Mouse (Mus musculus): ENCODE measurements at regions not wholly inside any gene's neighbourhood (a gene's known extent, or its start where the extent isn't known, plus 50 kb on each side); places are given as distances from the start of the nearest gene placed in this dataset.

GRCm38 (mm10) chr8:89406688-89407087, 362.7 kb upstream of the Sall1 start:
- no peak overlapping the region for H3K27ac ChIP-seq (ENCODE audit: insufficient read depth, low read length)
- no peaks in the 10 kb centered on the region for H3K4me1 ChIP-seq (ENCODE audit: control insufficient read depth, insufficient read depth, low read length)
- no peak overlapping the region for H3K4me3 ChIP-seq (ENCODE audit: insufficient read depth, low read length)
- TF ChIP-seq CTCF (IDR thresholded peaks at IDR 0.05; ENCODE audit: borderline replicate concordance, insufficient read depth, low read length) (no peak), POLR2A (IDR thresholded peaks at IDR 0.05; ENCODE audit: low read depth, low read length) (no peak)

DNA sequence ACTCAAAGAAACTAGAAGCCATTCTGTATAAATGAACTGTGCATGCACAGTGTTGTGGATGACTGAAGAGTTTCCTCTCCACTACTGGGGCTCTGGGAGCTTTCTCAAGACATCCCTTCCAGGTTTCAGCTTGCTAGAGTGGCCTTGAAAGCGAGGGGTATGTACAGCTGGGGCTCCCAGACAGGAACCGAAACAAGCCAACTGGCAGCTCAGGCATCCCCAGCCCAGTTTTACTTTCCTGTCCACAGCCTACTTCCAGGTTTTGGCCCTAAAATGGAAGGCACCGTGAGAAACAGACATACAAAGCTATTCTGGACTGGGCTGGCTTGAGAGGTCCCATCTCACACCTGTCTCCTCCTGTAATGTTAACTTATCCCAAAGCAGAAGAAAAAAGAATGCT, 360.3 kb upstream of the Sall1 start:
- TF ChIP-seq CTCF (IDR thresholded peaks at IDR 0.05; ENCODE audit: borderline replicate concordance, insufficient read depth, low read length) = no peak
- TF ChIP-seq POLR2A (IDR thresholded peaks at IDR 0.05; ENCODE audit: low read depth, low read length) = no peak
- Histone ChIP-seq H3K4me1 (ENCODE audit: control insufficient read depth, insufficient read depth, low read length) (no peaks in the 10 kb centered on the region), H3K27ac (ENCODE audit: insufficient read depth, low read length) (no peak overlapping the region), H3K4me3 (ENCODE audit: insufficient read depth, low read length) (no peak overlapping the region)

DNA sequence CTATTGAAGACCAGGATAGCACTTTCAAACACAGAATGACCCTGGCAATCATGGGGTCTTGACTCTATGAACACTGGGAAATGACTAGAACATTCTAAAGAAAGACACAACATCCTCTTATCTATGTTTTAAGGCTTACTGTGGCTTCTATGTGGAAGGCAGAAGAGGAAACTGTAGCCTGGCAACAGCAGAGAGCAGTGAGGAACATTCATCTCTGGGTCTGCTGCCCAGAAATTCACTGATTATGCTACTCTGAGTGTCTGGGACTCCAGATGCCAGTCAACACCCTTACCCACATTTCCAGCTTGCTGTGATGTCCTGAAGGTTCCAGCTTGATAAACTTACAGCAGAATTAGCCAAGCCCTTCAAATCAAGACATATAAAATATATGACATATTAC, 352.7 kb upstream of the Sall1 start:
- no peak overlapping the region for H3K4me3 ChIP-seq (ENCODE audit: insufficient read depth, low read length)
- TF ChIP-seq POLR2A (IDR thresholded peaks at IDR 0.05; ENCODE audit: low read depth, low read length) (no peak), CTCF (IDR thresholded peaks at IDR 0.05; ENCODE audit: borderline replicate concordance, insufficient read depth, low read length) (no peak)
- no peaks in the 10 kb centered on the region for H3K4me1 ChIP-seq (ENCODE audit: control insufficient read depth, insufficient read depth, low read length)
- no peak overlapping the region for H3K27ac ChIP-seq (ENCODE audit: insufficient read depth, low read length)

DNA sequence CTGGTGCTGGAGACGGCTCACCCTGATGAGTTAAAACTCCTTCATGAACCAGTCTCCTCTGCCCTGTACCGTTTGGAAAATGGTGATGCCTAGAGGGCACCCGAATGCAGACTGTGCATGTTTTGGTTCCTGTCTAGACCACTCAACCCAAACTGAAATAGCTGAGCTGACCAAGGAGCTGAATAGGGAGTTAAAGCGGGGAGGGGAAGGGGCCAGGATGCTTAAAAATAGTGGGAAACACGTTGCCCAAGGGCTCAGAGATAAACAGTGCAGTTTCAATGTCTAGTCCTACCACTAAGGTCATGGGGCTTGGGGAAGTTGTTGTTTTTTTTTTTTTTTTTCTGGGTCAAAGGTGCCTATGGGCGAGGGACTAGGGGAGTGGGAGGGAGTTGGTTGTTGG, 348.8 kb upstream of the Sall1 start:
- H3K4me3 ChIP-seq (ENCODE audit: insufficient read depth, low read length) = no peak overlapping the region
- H3K4me1 ChIP-seq (ENCODE audit: control insufficient read depth, insufficient read depth, low read length) = no peaks in the 10 kb centered on the region
- no peak overlapping the region for H3K27ac ChIP-seq (ENCODE audit: insufficient read depth, low read length)
- no peak for TF ChIP-seq CTCF (IDR thresholded peaks at IDR 0.05; ENCODE audit: borderline replicate concordance, insufficient read depth, low read length)

GRCm38 (mm10) chr8:89388761-89389160, 344.8 kb upstream of the Sall1 start:
- TF ChIP-seq POLR2A (IDR thresholded peaks at IDR 0.05; ENCODE audit: low read depth, low read length) (no peak), CTCF (IDR thresholded peaks at IDR 0.05; ENCODE audit: borderline replicate concordance, insufficient read depth, low read length) (no peak)
- Histone ChIP-seq H3K4me1 (ENCODE audit: control insufficient read depth, insufficient read depth, low read length) (no peaks in the 10 kb centered on the region), H3K27ac (ENCODE audit: insufficient read depth, low read length) (no peak overlapping the region), H3K4me3 (ENCODE audit: insufficient read depth, low read length) (no peak overlapping the region)

DNA sequence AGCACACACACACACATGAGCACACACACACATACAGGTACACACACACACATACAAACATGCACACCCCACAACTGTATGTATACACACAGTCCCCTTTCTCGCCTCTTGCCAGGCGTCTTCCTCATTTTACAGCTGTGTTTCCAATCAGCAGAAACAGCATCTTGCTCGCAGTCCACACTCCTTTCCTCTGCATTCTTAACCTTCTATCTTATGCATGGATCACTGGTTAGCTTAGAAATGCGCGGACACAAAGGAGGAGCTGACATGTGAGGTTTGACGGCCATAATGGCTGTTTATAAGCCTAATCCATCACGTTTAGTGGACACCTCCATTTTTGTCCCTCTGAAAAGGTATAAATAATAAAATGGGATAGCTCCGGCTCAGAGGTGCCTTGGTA, 343.3 kb upstream of the Sall1 start:
- H3K4me1 ChIP-seq (ENCODE audit: control insufficient read depth, insufficient read depth, low read length) = no peaks in the 10 kb centered on the region

DNA sequence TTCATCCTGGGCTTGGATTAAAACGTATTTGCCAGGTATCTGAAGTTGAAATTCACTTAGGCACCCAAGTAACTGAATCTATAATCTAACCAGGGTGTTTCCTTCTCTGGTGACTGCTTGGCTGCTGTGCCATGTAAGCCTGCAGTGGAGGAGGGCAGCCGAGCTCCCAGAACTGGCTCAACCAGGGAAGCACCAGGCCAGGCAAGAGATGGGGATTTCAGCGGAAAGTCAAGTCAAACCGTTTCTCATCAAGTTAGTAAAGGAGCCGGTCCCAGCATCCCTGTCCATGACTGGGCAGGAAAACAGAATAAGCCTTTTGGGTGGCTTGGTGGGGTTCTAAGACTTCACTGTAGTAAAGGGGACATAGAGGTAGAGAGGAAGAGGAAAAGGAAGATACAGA, 341.1 kb upstream of the Sall1 start:
- no peak overlapping the region for H3K27ac ChIP-seq (ENCODE audit: insufficient read depth, low read length)
- H3K4me1 ChIP-seq (ENCODE audit: control insufficient read depth, insufficient read depth, low read length) = no peaks in the 10 kb centered on the region
- no peak overlapping the region for H3K4me3 ChIP-seq (ENCODE audit: insufficient read depth, low read length)
- TF ChIP-seq CTCF (IDR thresholded peaks at IDR 0.05; ENCODE audit: borderline replicate concordance, insufficient read depth, low read length) (no peak), POLR2A (IDR thresholded peaks at IDR 0.05; ENCODE audit: low read depth, low read length) (no peak)

More for the DNA sequence above, 343.3 kb upstream of the Sall1 start:
- Histone ChIP-seq H3K4me3 (ENCODE audit: insufficient read depth, low read length) (no peak overlapping the region), H3K27ac (ENCODE audit: insufficient read depth, low read length) (no peak overlapping the region)
- TF ChIP-seq CTCF (IDR thresholded peaks at IDR 0.05; ENCODE audit: borderline replicate concordance, insufficient read depth, low read length) (no peak), POLR2A (IDR thresholded peaks at IDR 0.05; ENCODE audit: low read depth, low read length) (no peak)

- no peak overlapping the region for H3K27ac ChIP-seq (ENCODE audit: insufficient read depth, low read length)
Measured at GRCm38 (mm10) chr8:89383781-89384180, 339.8 kb upstream of the Sall1 start.

GRCm38 (mm10) chr8:89382538-89383380, 338.8 kb upstream of the Sall1 start:
- Histone ChIP-seq H3K4me1 (ENCODE audit: control insufficient read depth, insufficient read depth, low read length) (no peaks in the 10 kb centered on the region), H3K27ac (ENCODE audit: insufficient read depth, low read length) (no peak overlapping the region), H3K4me3 (ENCODE audit: insufficient read depth, low read length) (no peak overlapping the region)
- TF ChIP-seq POLR2A (IDR thresholded peaks at IDR 0.05; ENCODE audit: low read depth, low read length) = no peak
- no peak for TF ChIP-seq CTCF (IDR thresholded peaks at IDR 0.05; ENCODE audit: borderline replicate concordance, insufficient read depth, low read length)

More at GRCm38 (mm10) chr8:89383781-89384180, 339.8 kb upstream of the Sall1 start:
- Histone ChIP-seq H3K4me3 (ENCODE audit: insufficient read depth, low read length) (no peak overlapping the region), H3K4me1 (ENCODE audit: control insufficient read depth, insufficient read depth, low read length) (no peaks in the 10 kb centered on the region)
- TF ChIP-seq CTCF (IDR thresholded peaks at IDR 0.05; ENCODE audit: borderline replicate concordance, insufficient read depth, low read length) (no peak), POLR2A (IDR thresholded peaks at IDR 0.05; ENCODE audit: low read depth, low read length) (no peak)

DNA sequence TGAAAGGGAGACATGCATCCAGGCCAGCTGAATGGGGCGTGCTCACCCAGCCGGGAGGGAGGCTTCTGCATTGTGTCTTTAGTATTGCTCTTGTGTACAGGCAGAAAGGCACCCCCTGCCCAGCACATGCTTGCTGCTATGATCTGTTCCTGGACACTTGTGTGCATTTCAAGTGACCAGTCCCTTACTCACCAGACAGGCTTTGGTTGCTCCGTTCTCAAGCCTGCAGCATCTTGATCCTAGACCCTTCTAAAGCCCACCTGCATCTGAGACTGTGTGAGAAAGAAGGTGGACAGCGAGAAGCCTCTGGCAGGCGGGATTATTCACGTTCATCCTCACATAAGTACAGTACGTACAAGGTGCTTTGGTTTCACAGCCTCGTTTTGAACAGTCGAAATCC, 336.5 kb upstream of the Sall1 start:
- TF ChIP-seq CTCF (IDR thresholded peaks at IDR 0.05; ENCODE audit: borderline replicate concordance, insufficient read depth, low read length) = no peak
- no peak for TF ChIP-seq POLR2A (IDR thresholded peaks at IDR 0.05; ENCODE audit: low read depth, low read length)
- Histone ChIP-seq H3K27ac (ENCODE audit: insufficient read depth, low read length) (no peak overlapping the region), H3K4me3 (ENCODE audit: insufficient read depth, low read length) (no peak overlapping the region), H3K4me1 (ENCODE audit: control insufficient read depth, insufficient read depth, low read length) (no peaks in the 10 kb centered on the region)
